Mouse (Mus musculus): Measurements from ENCODE around the gene Rabggta. TPM values are rescaled to one million over a fixed set of nuclear protein-coding genes. Genes with fewer than 3 reads are reported as not detected.

Gene Rabggta
- polyA plus RNA-seq, 1 experiment from 2014 or later = 57.0 TPM

GRCm38 (mm10) chr14:55747051-55747847 lies 25.2 kb upstream of the Rabggta start:
- Histone ChIP-seq H3K9ac (no peak overlapping the region), H3K4me1 (replicated peaks) (peaks cover 43% of the 10 kb centered on the region), H3K4me3 (peak overlapping the region; percentile 59), H3K27me3 (no peaks in the 10 kb centered on the region), H3K4me2 (peak overlapping the region; percentile 99), H3K9me3 (no peaks in the 10 kb centered on the region), H3K27ac (no peak overlapping the region), H3K36me3 (peaks cover 37% of the 10 kb centered on the region)
- no peak for ATAC-seq (ENCODE audit: low FRiP score)
- 91% methylated on average over 10 of the region's 10 CpGs for WGBS

- H3K27me3 ChIP-seq = no peaks in the 10 kb centered on the region
- peak overlapping the region; percentile 99 for H3K4me2 ChIP-seq
- H3K9ac ChIP-seq = peak overlapping the region; percentile 77
- WGBS = under 1% methylated on average over 31 of the region's 31 CpGs
- peaks cover 31% of the 10 kb centered on the region for H3K36me3 ChIP-seq
- peak overlapping the region; percentile 59 for H3K4me3 ChIP-seq
- H3K27ac ChIP-seq = peak overlapping the region; percentile 64
- peaks cover 46% of the 10 kb centered on the region for H3K4me1 ChIP-seq (replicated peaks)
- no peak; the same call in 1 of the 2 replicates for ATAC-seq (ENCODE audit: low FRiP score)
- H3K9me3 ChIP-seq = no peaks in the 10 kb centered on the region
These were observed 23.8 kb upstream of the Rabggta start for GRCm38 (mm10) chr14:55745861-55746237.

DNA sequence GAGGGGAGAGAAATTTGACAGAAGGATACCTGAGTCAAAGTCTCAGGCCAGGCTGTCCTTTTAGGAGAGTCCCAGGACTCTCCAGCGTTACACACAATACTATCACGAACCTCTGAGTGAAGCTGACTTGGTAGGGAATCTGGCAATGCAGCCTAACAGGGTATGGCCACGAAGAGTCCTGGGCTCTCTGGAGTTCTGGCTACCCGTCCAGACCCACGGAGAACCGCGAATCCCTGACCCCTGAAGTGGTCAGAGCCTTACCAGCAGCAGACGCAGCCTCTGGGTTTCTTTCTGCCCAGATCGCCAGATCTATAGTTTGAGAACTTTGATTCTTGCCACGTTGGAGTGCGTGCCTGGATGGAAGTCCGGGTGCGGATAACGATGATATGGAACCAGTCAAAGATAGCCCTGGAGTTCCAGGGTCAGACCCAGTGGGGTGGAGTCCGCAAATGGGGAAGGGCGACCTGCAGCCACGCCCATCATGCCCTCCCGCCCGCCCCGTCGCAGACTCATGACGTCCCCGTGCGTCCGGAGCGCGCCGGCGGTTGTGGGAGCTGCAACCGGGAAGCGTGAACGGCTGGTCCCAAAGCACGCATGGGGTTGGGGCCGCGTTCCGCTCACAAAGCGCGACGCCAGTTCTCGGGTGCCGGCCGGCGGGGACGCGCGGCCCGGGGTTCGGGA lies 23.3 kb upstream of the Rabggta start, which contains the start of the genes Dhrs1 and Nop9:
Gene Dhrs1, minus strand, starts transcription at position 511 of the 681 bp plus-strand sequence.
Gene Nop9, plus strand, starts transcription at position 514 of the 681 bp plus-strand sequence.
- Histone ChIP-seq H3K27ac (peak within 1 kb of the TSS; percentile 64), H3K9ac (peak within 1 kb of the TSS; percentile 77), H3K36me3 (peaks cover 31% of the 10 kb centered on the region), H3K27me3 (no peaks in the 10 kb centered on the region), H3K4me1 (replicated peaks) (peaks cover 46% of the 10 kb centered on the region), H3K4me2 (peak within 1 kb of the TSS; percentile 99), H3K9me3 (no peaks in the 10 kb centered on the region), H3K4me3 (peak within 1 kb of the TSS; percentile 59)
- ATAC-seq (ENCODE audit: low FRiP score) = peak; percentile 83
- 1% methylated on average over 48 of the region's 48 CpGs for WGBS

- Histone ChIP-seq H3K27me3 (no peaks in the 10 kb centered on the region), H3K4me3 (no peak overlapping the region; the same call in 1 of the 2 replicates), H3K4me2 (peak overlapping the region; percentile 18), H3K36me3 (peaks cover 35% of the 10 kb centered on the region), H3K9ac (peak overlapping the region; percentile 43; the same call in 1 of the 2 replicates), H3K9me3 (no peaks in the 10 kb centered on the region), H3K4me1 (replicated peaks) (peaks cover 46% of the 10 kb centered on the region), H3K27ac (no peak overlapping the region)
- ATAC-seq (ENCODE audit: low FRiP score) = peak; percentile 60
- WGBS = 23% methylated on average over 10 of the region's 10 CpGs
These were observed 21.6 kb upstream of the Rabggta start for GRCm38 (mm10) chr14:55743711-55744110.

GRCm38 (mm10) chr14:55737086-55737687 lies 15.1 kb upstream of the Rabggta start:
- Histone ChIP-seq H3K27ac (no peak overlapping the region), H3K4me1 (replicated peaks) (peaks cover 3% of the 10 kb centered on the region; the same call in 1 of the 2 replicates), H3K4me2 (no peak overlapping the region), H3K27me3 (no peaks in the 10 kb centered on the region), H3K36me3 (peaks cover 42% of the 10 kb centered on the region), H3K9me3 (no peaks in the 10 kb centered on the region), H3K9ac (no peak overlapping the region), H3K4me3 (no peak overlapping the region)
- no peak for ATAC-seq (ENCODE audit: low FRiP score)
- 92% methylated on average over 9 of the region's 9 CpGs for WGBS

DNA sequence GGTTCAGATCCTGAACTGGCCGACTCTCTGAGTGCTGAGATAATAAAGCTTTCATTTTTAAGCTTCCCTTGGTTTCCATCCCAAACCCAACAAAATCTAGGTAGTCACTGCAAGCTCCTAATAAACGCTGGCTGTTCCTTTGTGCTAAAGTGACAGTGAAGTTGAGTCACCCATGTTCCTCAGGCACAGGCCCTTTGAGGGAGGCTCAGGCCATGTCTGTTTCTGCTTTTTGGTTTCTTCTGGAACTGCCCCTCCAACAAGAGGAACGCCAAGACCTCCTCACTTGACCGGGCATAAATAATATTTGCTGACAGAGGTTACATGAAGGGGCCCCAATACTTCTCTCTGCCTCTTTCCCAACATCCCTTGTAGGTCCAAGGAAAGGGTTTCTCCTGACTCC lies 13.7 kb upstream of the Rabggta start:
- no peaks in the 10 kb centered on the region for H3K4me1 ChIP-seq (replicated peaks)
- H3K36me3 ChIP-seq = peaks cover 33% of the 10 kb centered on the region
- no peak overlapping the region for H3K9ac ChIP-seq
- 87% methylated on average over 4 of the region's 4 CpGs for WGBS
- H3K9me3 ChIP-seq = no peaks in the 10 kb centered on the region
- H3K4me3 ChIP-seq = no peak overlapping the region
- H3K27ac ChIP-seq = no peak overlapping the region
- no peak overlapping the region for H3K4me2 ChIP-seq
- ATAC-seq (ENCODE audit: low FRiP score) = no peak
- no peaks in the 10 kb centered on the region for H3K27me3 ChIP-seq

DNA sequence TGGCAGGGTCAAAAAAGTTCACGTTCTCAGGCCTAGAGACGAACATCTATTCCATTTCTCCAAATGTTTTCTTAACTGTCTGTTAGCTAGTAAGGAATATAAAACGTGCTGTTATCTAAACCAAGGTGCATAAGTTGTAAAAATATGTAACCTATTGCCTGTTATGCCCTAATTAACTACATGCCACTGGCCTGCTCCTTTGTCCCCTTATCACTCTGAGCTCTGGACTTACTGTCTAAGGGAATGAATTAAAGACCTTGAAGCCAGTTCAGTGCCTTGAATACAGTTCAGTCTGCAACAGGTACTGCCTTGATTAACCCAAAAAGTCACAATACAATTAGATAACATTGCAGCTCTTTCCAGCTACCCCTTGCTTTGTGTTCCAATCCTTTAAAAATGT lies 13.3 kb upstream of the Rabggta start:
- no peak for ATAC-seq (ENCODE audit: low FRiP score)
- H3K4me1 ChIP-seq (replicated peaks) = no peaks in the 10 kb centered on the region
- no peak overlapping the region for H3K27ac ChIP-seq
- no peak overlapping the region for H3K9ac ChIP-seq
- 67% methylated on average over 3 of the region's 3 CpGs for WGBS
- H3K4me2 ChIP-seq = no peak overlapping the region
- no peaks in the 10 kb centered on the region for H3K27me3 ChIP-seq
- H3K9me3 ChIP-seq = no peaks in the 10 kb centered on the region
- no peak overlapping the region for H3K4me3 ChIP-seq
- peaks cover 29% of the 10 kb centered on the region for H3K36me3 ChIP-seq

DNA sequence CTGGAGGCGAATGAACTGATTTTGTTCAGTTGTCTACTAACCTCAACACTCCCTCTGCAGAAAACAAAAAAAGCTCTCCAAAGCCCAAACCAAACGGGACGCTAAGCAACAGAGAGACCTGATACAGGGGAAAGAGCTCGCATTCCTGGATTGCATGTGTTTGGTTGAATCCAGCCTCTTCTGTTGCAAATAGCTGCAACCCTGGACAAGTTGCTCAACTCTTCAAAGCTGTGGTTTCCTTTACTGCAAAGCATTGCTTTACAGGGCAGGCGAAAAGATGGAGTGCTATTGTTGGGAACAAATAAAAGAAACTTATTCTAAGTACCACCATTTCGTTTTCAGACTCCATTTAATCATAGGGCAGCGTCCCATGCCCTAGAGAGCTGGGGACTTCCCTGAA lies 12.8 kb upstream of the Rabggta start:
- no peak overlapping the region for H3K4me3 ChIP-seq
- H3K36me3 ChIP-seq = peaks cover 24% of the 10 kb centered on the region
- H3K27ac ChIP-seq = no peak overlapping the region
- WGBS = 74% methylated on average over 7 of the region's 7 CpGs
- no peak overlapping the region for H3K4me2 ChIP-seq
- no peak overlapping the region for H3K9ac ChIP-seq
- no peaks in the 10 kb centered on the region for H3K27me3 ChIP-seq
- H3K9me3 ChIP-seq = no peaks in the 10 kb centered on the region
- H3K4me1 ChIP-seq (replicated peaks) = no peaks in the 10 kb centered on the region
- no peak for ATAC-seq (ENCODE audit: low FRiP score)

- H3K9ac ChIP-seq = no peak overlapping the region
- no peak overlapping the region for H3K4me2 ChIP-seq
- H3K27me3 ChIP-seq = no peaks in the 10 kb centered on the region
- no peaks in the 10 kb centered on the region for H3K4me1 ChIP-seq (replicated peaks)
- H3K27ac ChIP-seq = no peak overlapping the region
- H3K4me3 ChIP-seq = no peak overlapping the region
- peaks cover 14% of the 10 kb centered on the region for H3K36me3 ChIP-seq
- ATAC-seq (ENCODE audit: low FRiP score) = no peak
- 85% methylated on average over 10 of the region's 10 CpGs for WGBS
- H3K9me3 ChIP-seq = no peaks in the 10 kb centered on the region
These were observed 11.8 kb upstream of the Rabggta start for GRCm38 (mm10) chr14:55733889-55734288.

DNA sequence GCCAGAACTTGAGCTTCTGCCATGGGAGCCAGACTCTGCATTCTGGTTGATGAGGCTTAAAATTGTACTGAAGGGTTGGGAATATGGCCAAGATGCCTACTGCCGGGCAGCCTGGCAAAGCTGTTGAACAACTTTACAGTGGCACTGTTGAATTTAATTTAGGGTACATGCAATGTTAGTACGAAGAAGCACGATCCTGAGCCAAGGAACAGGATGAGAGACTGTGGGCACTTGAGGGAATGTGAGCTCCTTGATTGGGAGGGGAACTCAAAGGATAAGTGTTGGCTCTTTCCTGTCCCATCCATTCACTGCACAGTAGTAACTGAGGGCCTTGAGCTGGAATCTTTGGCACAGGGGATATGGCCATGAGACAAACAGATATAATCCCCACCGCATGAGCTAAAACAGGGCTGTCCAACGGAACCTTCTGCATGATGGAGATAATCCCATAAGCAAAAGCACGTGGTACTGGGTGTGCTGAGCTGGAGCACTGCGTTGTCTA lies 8.5 kb upstream of the Rabggta start:
- no peak overlapping the region for H3K4me2 ChIP-seq
- 0 out of 2 replicates have a peak, but pooled peaks cover 2% of the 10 kb centered on the region for H3K27me3 ChIP-seq
- H3K4me3 ChIP-seq = no peak overlapping the region
- H3K9me3 ChIP-seq = no peaks in the 10 kb centered on the region
- H3K27ac ChIP-seq = no peak overlapping the region
- H3K4me1 ChIP-seq (replicated peaks) = no peaks in the 10 kb centered on the region
- no peak for ATAC-seq (ENCODE audit: low FRiP score)
- no peaks in the 10 kb centered on the region for H3K36me3 ChIP-seq
- H3K9ac ChIP-seq = no peak overlapping the region
- 79% methylated on average over 7 of the region's 7 CpGs for WGBS

DNA sequence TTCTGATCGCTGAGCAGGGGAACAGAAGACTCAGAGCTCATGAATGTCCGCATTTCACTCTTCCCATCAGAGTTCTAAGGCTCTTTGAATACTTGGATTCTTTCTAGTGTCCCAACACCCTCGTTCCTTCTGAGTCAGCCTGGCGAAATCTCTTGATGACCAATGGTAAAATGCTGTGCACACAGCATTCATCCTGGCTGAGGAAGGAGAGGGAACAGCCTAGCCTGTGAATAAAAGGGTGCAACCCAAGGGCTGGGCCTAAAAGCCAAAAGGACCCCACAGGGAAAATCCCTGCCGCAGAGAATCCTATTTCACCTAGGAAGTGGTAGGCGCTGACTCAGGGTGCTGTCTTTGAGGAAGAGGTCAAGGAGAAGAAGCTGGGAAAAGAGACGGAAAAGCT lies 8.1 kb upstream of the Rabggta start:
- Histone ChIP-seq H3K36me3 (no peaks in the 10 kb centered on the region), H3K9ac (no peak overlapping the region), H3K4me2 (no peak overlapping the region), H3K27ac (no peak overlapping the region), H3K4me1 (replicated peaks) (no peaks in the 10 kb centered on the region), H3K4me3 (no peak overlapping the region), H3K9me3 (no peaks in the 10 kb centered on the region), H3K27me3 (0 out of 2 replicates have a peak, but pooled peaks cover 2% of the 10 kb centered on the region)
- 78% methylated on average over 7 of the region's 7 CpGs for WGBS
- no peak for ATAC-seq (ENCODE audit: low FRiP score)
